15 mouse cellular contexts compared by ENCODE assay signal in the genomic region with DNA sequence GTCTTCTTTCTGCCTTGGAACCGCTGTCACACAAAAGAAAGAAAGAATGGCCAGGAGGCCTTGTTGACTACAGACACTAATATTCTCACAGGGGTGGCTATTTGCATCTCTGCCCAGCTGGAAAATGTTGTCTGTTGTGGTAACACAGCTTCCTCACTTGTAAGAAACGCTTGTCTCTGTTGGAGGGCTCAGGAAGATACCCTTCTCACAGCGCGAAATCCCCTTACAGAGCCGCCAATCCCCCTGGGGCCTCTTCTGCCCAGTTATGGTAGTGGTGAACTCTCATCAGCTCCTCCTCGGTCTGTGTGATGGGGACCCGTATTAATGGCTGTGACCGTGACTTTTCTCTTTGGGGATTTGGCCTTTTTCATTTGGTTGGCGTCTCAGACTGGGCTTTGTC.
DNase-seq lines count a peak whose midpoint lies in the region; ATAC-seq lines count a peak whose summit lies in the region.
"Had no signal": no experiment of that assay in that cellular context is flagged by ENCODE, and none has a peak within 500 bp of the region (broad histone marks: within the 10 kb centered on the region; RNA-seq: fewer than 3 reads in every experiment).

No protein-coding gene starts in this region.

- 24% methylated on average over 9 of the region's 9 CpGs for WGBS in neural tube, embryonic 15.5 days
- WGBS in hindbrain, embryonic 15.5 days = 24% methylated on average over 9 of the region's 9 CpGs
- 18% methylated on average over 9 of the region's 9 CpGs for WGBS in midbrain, embryonic 16.5 days

- no peak overlapping the region; the same call in 1 of the 2 replicates for H3K4me2 ChIP-seq in neural tube, embryonic 15.5 days
- H3K4me2 ChIP-seq in hindbrain, embryonic 15.5 days = 0 out of 2 replicates have a peak overlapping the region, but pooled peaks have one; percentile 17
- H3K4me2 ChIP-seq in midbrain, embryonic 16.5 days (ENCODE audit: low read length) = 0 out of 2 replicates have a peak overlapping the region, but pooled peaks have one; percentile 5
- H3K4me2 ChIP-seq: liver, embryonic 13.5 days had no signal

- no peak for ATAC-seq in neural tube, embryonic 15.5 days (ENCODE audit: low FRiP score)
- ATAC-seq in hindbrain, embryonic 15.5 days (ENCODE audit: low FRiP score, low read depth) = peak; percentile 68; the same call in 1 of the 2 replicates
- ATAC-seq in midbrain, embryonic 16.5 days = peak; percentile 75
- ATAC-seq: intestine, embryonic 16.5 days had no signal

- H3K9me3 ChIP-seq in neural tube, embryonic 15.5 days (replicated peaks) = no peaks in the 10 kb centered on the region
- no peaks in the 10 kb centered on the region for H3K9me3 ChIP-seq in hindbrain, embryonic 15.5 days
- H3K9me3 ChIP-seq in midbrain, embryonic 16.5 days (replicated peaks; ENCODE audit: control insufficient read depth, low read length, poor library complexity, severe bottlenecking) = no peaks in the 10 kb centered on the region
- H3K9me3 ChIP-seq: liver, embryonic 13.5 days had no signal

- H3K9ac ChIP-seq in neural tube, embryonic 15.5 days (replicated peaks) = no peak overlapping the region
- H3K9ac ChIP-seq in hindbrain, embryonic 15.5 days = no peak overlapping the region
- no peak overlapping the region; the same call in 1 of the 2 replicates for H3K9ac ChIP-seq in midbrain, embryonic 16.5 days (ENCODE audit: low read depth, low read length)
- H3K9ac ChIP-seq: liver, embryonic 13.5 days had no signal

- no peaks in the 10 kb centered on the region for H3K36me3 ChIP-seq in neural tube, embryonic 15.5 days
- H3K36me3 ChIP-seq in hindbrain, embryonic 15.5 days = no peaks in the 10 kb centered on the region
- H3K36me3 ChIP-seq in midbrain, embryonic 16.5 days (ENCODE audit: control insufficient read depth, insufficient read depth, low read length) = no peaks in the 10 kb centered on the region
- H3K36me3 ChIP-seq: G1E; liver, embryonic 13.5 days had no signal

- H3K4me1 ChIP-seq in neural tube, embryonic 15.5 days = peaks cover 15% of the 10 kb centered on the region
- H3K4me1 ChIP-seq in hindbrain, embryonic 15.5 days (replicated peaks) = peaks cover 15% of the 10 kb centered on the region
- H3K4me1 ChIP-seq in midbrain, embryonic 16.5 days (ENCODE audit: control insufficient read depth, insufficient read depth, low read length) = peaks cover 23% of the 10 kb centered on the region
- H3K4me1 ChIP-seq: liver, embryonic 13.5 days had no signal

- DNase-seq in neural tube, embryonic 10.5 days (ENCODE audit: extremely low spot score, low spot score) = peak; percentile 24
- DNase-seq in frontal cortex, postnatal 10 days (ENCODE audit: low spot score in 2 of 2) = no peak
- DNase-seq in kidney, postnatal 36 days = no peak
- no peak for DNase-seq in frontal cortex, postnatal 14 days (ENCODE audit: low spot score in 2 of 2)
- DNase-seq: adrenal gland, postnatal 25 days; heart, postnatal 10 days; kidney, postnatal 10 days; liver, embryonic 13.5 days; lung, postnatal 10 days; thymus, postnatal 4 days had no signal

- H3K27ac ChIP-seq in neural tube, embryonic 15.5 days (replicated peaks) = no peak overlapping the region
- H3K27ac ChIP-seq in hindbrain, embryonic 15.5 days (replicated peaks) = no peak overlapping the region
- 0 out of 2 replicates have a peak overlapping the region, but pooled peaks have one; percentile 26 for H3K27ac ChIP-seq in midbrain, embryonic 16.5 days (ENCODE audit: low read length)
- H3K27ac ChIP-seq: liver, embryonic 13.5 days had no signal

- no peaks in the 10 kb centered on the region for H3K27me3 ChIP-seq in neural tube, embryonic 15.5 days (replicated peaks)
- no peaks in the 10 kb centered on the region for H3K27me3 ChIP-seq in hindbrain, embryonic 15.5 days
- H3K27me3 ChIP-seq in midbrain, embryonic 16.5 days (ENCODE audit: control insufficient read depth, insufficient read depth, low read depth, low read length) = no peaks in the 10 kb centered on the region; the same call in 1 of the 2 replicates
- H3K27me3 ChIP-seq: liver, embryonic 13.5 days had no signal

- no peak overlapping the region for H3K4me3 ChIP-seq in neural tube, embryonic 15.5 days (replicated peaks)
- no peak overlapping the region for H3K4me3 ChIP-seq in hindbrain, embryonic 15.5 days
- no peak overlapping the region for H3K4me3 ChIP-seq in midbrain, embryonic 16.5 days (ENCODE audit: low read depth, low read length)
- H3K4me3 ChIP-seq: liver, embryonic 13.5 days had no signal
